Comparison of ENCODE assay signal across 26 mouse cellular contexts in the genomic region with DNA sequence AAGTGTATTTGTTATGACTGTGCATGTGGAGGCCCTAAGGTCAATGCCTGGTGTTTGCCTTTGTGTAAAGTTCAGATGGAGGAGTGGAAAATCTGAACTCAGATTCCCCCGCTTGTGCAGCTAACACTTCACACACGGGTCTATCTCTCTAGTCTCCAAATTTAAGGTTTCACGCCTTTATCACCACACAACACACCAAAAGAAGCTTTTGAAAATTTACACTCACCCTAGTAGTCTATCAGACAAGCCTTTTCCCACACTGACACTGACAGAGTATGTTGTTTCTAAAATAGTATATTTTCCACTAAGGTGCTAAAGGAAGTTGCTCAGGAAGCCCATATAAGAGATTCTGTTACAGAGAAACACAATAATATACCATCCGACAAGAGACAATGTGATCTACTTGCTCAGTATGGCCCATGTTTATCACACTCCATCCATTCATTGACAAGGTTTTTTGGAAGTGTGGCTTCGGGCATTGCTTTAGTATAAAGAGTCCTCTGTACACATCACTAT.
DNase-seq lines count a peak whose midpoint lies in the region; ATAC-seq and TF ChIP-seq lines count a peak whose summit lies in the region.
"Had no signal": no experiment of that assay in that cellular context is flagged by ENCODE, and none has a peak within 500 bp of the region (broad histone marks: within the 10 kb centered on the region; RNA-seq: fewer than 3 reads in every experiment).

No protein-coding gene starts in this region.

- DNase-seq in lung, embryonic 14.5 days, result peak; percentile 3
- DNase-seq in lung, postnatal 0 days (ENCODE audit: low spot score), result no peak
- peak; percentile 81 for DNase-seq in induced T-regulatory cell, adult 2 months (ENCODE audit: low read depth)
- peak; percentile 5 for DNase-seq in naive thymus-derived CD4-positive, alpha-beta T cell, adult 2 months (ENCODE audit: low read depth)
- no peak for DNase-seq in gastrocnemius, postnatal 36 days
- DNase-seq in thymus, adult 18-20 months, result no peak
- DNase-seq in urinary bladder, postnatal 10 days (ENCODE audit: low spot score), result no peak
- DNase-seq: adrenal gland, adult 2 months; adrenal gland, postnatal 10 days; adrenal gland, postnatal 25 days; B cell, adult 2 months; cerebellum, adult 11 months; cerebellum, adult 18-20 months; cerebellum, adult 8-10 months; cerebellum, adult 9-11 months; cerebellum, postnatal 14 days; cerebellum, postnatal 36 days; embryo, embryonic 11 days had no signal

- H3K4me2 ChIP-seq in lung, embryonic 14.5 days, result no peak overlapping the region
- no peak overlapping the region for H3K4me2 ChIP-seq in lung, postnatal 0 days (replicated peaks; ENCODE audit: low read depth, low read length)
- H3K4me2 ChIP-seq: embryonic facial prominence, embryonic 13.5 days; embryonic facial prominence, embryonic 15.5 days; forebrain, embryonic 12.5 days had no signal

- H3K27me3 ChIP-seq in lung, embryonic 14.5 days (ENCODE audit: insufficient read depth, low read length), result no peaks in the 10 kb centered on the region
- H3K27me3 ChIP-seq in lung, postnatal 0 days (replicated peaks; ENCODE audit: insufficient read depth, low read length), result no peaks in the 10 kb centered on the region
- H3K27me3 ChIP-seq: embryonic facial prominence, embryonic 13.5 days; embryonic facial prominence, embryonic 15.5 days; forebrain, embryonic 12.5 days had no signal

- H3K4me1 ChIP-seq in lung, embryonic 14.5 days (ENCODE audit: insufficient read depth), result no peaks in the 10 kb centered on the region
- H3K4me1 ChIP-seq in lung, postnatal 0 days (ENCODE audit: insufficient read depth, low read depth, low read length), result no peaks in the 10 kb centered on the region
- H3K4me1 ChIP-seq: embryonic facial prominence, embryonic 13.5 days; embryonic facial prominence, embryonic 15.5 days; forebrain, embryonic 10.5 days; forebrain, embryonic 12.5 days had no signal

- TF ChIP-seq EP300 in lung, postnatal 0 days (IDR thresholded peaks at IDR 0.05), result no peak

- WGBS in lung, embryonic 14.5 days, result 66% methylated on average over 5 of the region's 5 CpGs
- 73% methylated on average over 5 of the region's 5 CpGs for WGBS in lung, postnatal 0 days

- intact Hi-C loops in gastrocnemius, postnatal 36 days (cut with DNase I), result no loop called here

- H3K36me3 ChIP-seq in lung, embryonic 14.5 days (ENCODE audit: insufficient read depth), result no peaks in the 10 kb centered on the region
- no peaks in the 10 kb centered on the region for H3K36me3 ChIP-seq in lung, postnatal 0 days (ENCODE audit: insufficient read depth, low read length)
- H3K36me3 ChIP-seq: embryonic facial prominence, embryonic 13.5 days; embryonic facial prominence, embryonic 15.5 days; forebrain, embryonic 10.5 days; forebrain, embryonic 12.5 days had no signal

- no peak overlapping the region for H3K4me3 ChIP-seq in lung, embryonic 14.5 days (ENCODE audit: low read depth, low read length)
- H3K4me3 ChIP-seq in lung, postnatal 0 days (ENCODE audit: low read depth, low read length), result no peak overlapping the region
- H3K4me3 ChIP-seq: embryonic facial prominence, embryonic 13.5 days; embryonic facial prominence, embryonic 15.5 days; erythroblast, embryonic 14.5 days; forebrain, embryonic 10.5 days; forebrain, embryonic 12.5 days had no signal

- H3K9me3 ChIP-seq in lung, embryonic 14.5 days (ENCODE audit: low read depth, low read length), result no peaks in the 10 kb centered on the region
- no peaks in the 10 kb centered on the region for H3K9me3 ChIP-seq in lung, postnatal 0 days (ENCODE audit: low read length)
- H3K9me3 ChIP-seq: embryonic facial prominence, embryonic 13.5 days; embryonic facial prominence, embryonic 15.5 days; forebrain, embryonic 10.5 days; forebrain, embryonic 12.5 days had no signal

- H3K9ac ChIP-seq in lung, embryonic 14.5 days, result no peak overlapping the region
- no peak overlapping the region for H3K9ac ChIP-seq in lung, postnatal 0 days (replicated peaks; ENCODE audit: low read depth)
- H3K9ac ChIP-seq: embryonic facial prominence, embryonic 13.5 days; embryonic facial prominence, embryonic 15.5 days; forebrain, embryonic 12.5 days had no signal

- TF ChIP-seq CTCF in lung, embryonic 14.5 days (IDR thresholded peaks at IDR 0.05; ENCODE audit: low read depth), result no peak
- TF ChIP-seq CTCF in lung, postnatal 0 days (IDR thresholded peaks at IDR 0.05), result no peak

- no peak overlapping the region for H3K27ac ChIP-seq in lung, embryonic 14.5 days (ENCODE audit: low read depth)
- no peak overlapping the region for H3K27ac ChIP-seq in lung, postnatal 0 days (ENCODE audit: low read length)
- H3K27ac ChIP-seq: embryonic facial prominence, embryonic 13.5 days; embryonic facial prominence, embryonic 15.5 days; forebrain, embryonic 10.5 days; forebrain, embryonic 12.5 days had no signal

- no peak for ATAC-seq in lung, embryonic 14.5 days (ENCODE audit: insufficient read depth)
- ATAC-seq in lung, postnatal 0 days, result no peak
- peak; percentile 62 for ATAC-seq in CD4-positive, CD25-positive, alpha-beta regulatory T cell, adult 4 months
- ATAC-seq: forebrain, embryonic 14.5 days; forebrain, embryonic 16.5 days had no signal

Comparison
In these comparisons a context has a peak if more than half of its experiments do, and no peak if none do; other contexts are left out.
1. DNase-seq: peak in lung, embryonic 14.5 days (single experiment), induced T-regulatory cell, adult 2 months (single experiment) and naive thymus-derived CD4-positive, alpha-beta T cell, adult 2 months (single experiment); none in lung, postnatal 0 days (single experiment), gastrocnemius, postnatal 36 days (0 of 2), thymus, adult 18-20 months (0 of 2) and urinary bladder, postnatal 10 days (single experiment).